Mouse (Mus musculus) inflammation-experienced regulatory T-cells, adult 16 weeks (primary cell): ENCODE results near the gene Opn1mw. TPM values are rescaled to one million over a fixed set of nuclear protein-coding genes. Genes with fewer than 3 reads are reported as not detected.

Source experiments
- polyA plus RNA-seq: library from polyadenylated mRNA; unstranded; fragments of 100-300 nt; shearing (Covaris generic); gene quantifications from one replicate; pipeline ENCODE4 v1.2.1, GENCODE M21; 2017

Opn1mw gene
- polyA plus RNA-seq: not detected

DNA sequence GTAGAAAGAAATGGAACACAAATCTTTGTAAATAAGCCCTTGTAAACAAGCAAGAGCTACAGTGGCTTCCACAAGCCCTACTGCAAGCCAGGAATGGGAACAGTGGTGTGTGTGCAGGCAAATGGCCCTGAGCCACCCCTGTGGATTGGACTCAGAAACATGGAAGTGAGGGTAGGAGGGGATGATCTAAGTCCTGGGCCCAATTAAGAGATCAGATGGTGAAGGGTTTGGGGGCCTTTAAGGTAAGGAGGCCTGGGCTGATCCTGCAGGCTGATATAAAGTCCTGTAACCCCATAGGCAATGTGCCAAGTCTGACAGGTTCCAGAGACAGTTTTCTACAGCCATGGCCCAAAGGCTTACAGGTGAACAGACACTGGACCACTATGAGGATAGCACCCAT lies at the start of gene Opn1mw:
Gene Opn1mw, plus strand, starts transcription at position 301 of the 400 bp plus-strand sequence.

GRCm38 (mm10) chrX:74135263-74135662 lies 8.0 kb downstream of the Opn1mw start, which contains the start of gene Mecp2:
TSS of gene Mecp2 (minus strand) at chrX:74135363.

GRCm38 (mm10) chrX:74167738-74168137 lies 40.5 kb downstream of the Opn1mw start, which contains the start of gene Tex28:
TSS of gene Tex28 (minus strand) at chrX:74167838.

DNA sequence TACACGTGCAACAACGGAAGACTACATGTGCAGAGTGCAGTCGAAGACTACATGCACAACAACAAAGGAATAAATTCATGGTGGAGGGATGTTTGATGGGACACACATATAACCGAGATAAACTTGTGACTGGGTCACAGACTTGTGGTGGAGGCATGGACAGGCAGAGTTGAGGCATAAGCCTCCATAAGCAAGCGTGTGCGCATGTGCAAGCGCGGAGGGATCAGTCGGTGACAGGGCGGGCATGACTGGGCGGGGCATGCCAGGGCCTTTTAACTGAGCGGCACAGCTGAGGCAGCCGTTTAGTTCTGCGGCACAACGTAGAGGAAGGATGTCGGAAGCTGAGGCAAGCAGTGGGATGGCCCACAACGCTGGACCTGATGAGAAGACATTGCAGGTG lies 49.7 kb downstream of the Opn1mw start, which contains the start of gene Tktl1:
Gene Tktl1, plus strand, starts transcription at position 301 of the 400 bp plus-strand sequence.

Other genes starting within 250 kb of the Opn1mw start
- gene Avpr2, start 235.4 kb upstream of the Opn1mw start, polyA plus RNA-seq: 4.2 TPM
- gene L1cam, start 231.4 kb upstream of the Opn1mw start, polyA plus RNA-seq: 9.2 TPM
- gene Arhgap4, start 205.6 kb upstream of the Opn1mw start, polyA plus RNA-seq: 322 TPM
- gene Naa10, start 205.5 kb upstream of the Opn1mw start, polyA plus RNA-seq: 224 TPM
- gene Renbp, start 196.6 kb upstream of the Opn1mw start, polyA plus RNA-seq: 11.6 TPM
- 69.3 TPM for gene Hcfc1, start 161.1 kb upstream of the Opn1mw start, polyA plus RNA-seq
- 38.8 TPM for gene Irak1, start 103.5 kb upstream of the Opn1mw start, polyA plus RNA-seq
- 46.0 TPM for gene Mecp2, start 7.9 kb downstream of the Opn1mw start, polyA plus RNA-seq
- gene Tex28, start 40.4 kb downstream of the Opn1mw start, polyA plus RNA-seq: not detected
- gene Tktl1, start 49.8 kb downstream of the Opn1mw start, polyA plus RNA-seq: 2.4 TPM
- gene Flna, start 122.4 kb downstream of the Opn1mw start, polyA plus RNA-seq: 352 TPM
- gene Emd, start 127.2 kb downstream of the Opn1mw start, polyA plus RNA-seq: 63.3 TPM
- 85.1 TPM for gene Rpl10, start 143.3 kb downstream of the Opn1mw start, polyA plus RNA-seq
- 180 TPM for gene Taz, start 154.4 kb downstream of the Opn1mw start, polyA plus RNA-seq
- 26.0 TPM for gene Dnase1l1, start 154.9 kb downstream of the Opn1mw start, polyA plus RNA-seq
- 197 TPM for gene Atp6ap1, start 169.6 kb downstream of the Opn1mw start, polyA plus RNA-seq
- gene Gdi1, start 177.5 kb downstream of the Opn1mw start, polyA plus RNA-seq: 335 TPM
- 60.5 TPM for gene Fam50a, start 185.6 kb downstream of the Opn1mw start, polyA plus RNA-seq
- gene Plxna3, start 201.6 kb downstream of the Opn1mw start, polyA plus RNA-seq: 6.8 TPM
- 57.9 TPM for gene Lage3, start 226.2 kb downstream of the Opn1mw start, polyA plus RNA-seq
- 65.9 TPM for gene Ubl4a, start 245.8 kb downstream of the Opn1mw start, polyA plus RNA-seq
- 48.1 TPM for gene Slc10a3, start 245.9 kb downstream of the Opn1mw start, polyA plus RNA-seq